Mouse (Mus musculus): ENCODE data around the gene Rdh11. TPM values are rescaled to one million over a fixed set of nuclear protein-coding genes. Genes with fewer than 3 reads are reported as not detected.
"Not testable (repeated sequence)": the region's sequence is repeated elsewhere in the genome, so short reads cannot be mapped to it uniquely, and the experiment has no call there.

Rdh11 gene
- polyA plus RNA-seq, 2 experiments: 23.5 to 27.1 TPM

- no peak for ATAC-seq (ENCODE audit: low FRiP score, low read depth)
- no peaks in the 10 kb centered on the region for H3K4me1 ChIP-seq (ENCODE audit: control insufficient read depth, insufficient read depth, low read length)
- no peak overlapping the region for H3K4me3 ChIP-seq (replicated peaks; ENCODE audit: low read length)
- no peak overlapping the region for H3K27ac ChIP-seq (replicated peaks; ENCODE audit: low read depth, low read length)
- no peaks in the 10 kb centered on the region for H3K36me3 ChIP-seq (ENCODE audit: control insufficient read depth, insufficient read depth, low read length)
- H3K9me3 ChIP-seq (ENCODE audit: control insufficient read depth, low read length): no peaks in the 10 kb centered on the region
- no peak for DNase-seq (ENCODE audit: low spot score)
- H3K4me2 ChIP-seq (replicated peaks; ENCODE audit: low read depth, low read length, severe bottlenecking): no peak overlapping the region
- WGBS: 71% methylated on average over 3 of the region's 3 CpGs
- H3K9ac ChIP-seq (ENCODE audit: low read depth, low read length, severe bottlenecking): no peak overlapping the region
- H3K27me3 ChIP-seq (ENCODE audit: control insufficient read depth, insufficient read depth, low read length): no peaks in the 10 kb centered on the region
- no peak for TF ChIP-seq POLR2A (IDR thresholded peaks at IDR 0.05; ENCODE audit: borderline replicate concordance, extremely low read depth, insufficient read depth, insufficient read length)
Measured at GRCm38 (mm10) chr12:79201882-79202281, 9.8 kb upstream of the Rdh11 start.

GRCm38 (mm10) chr12:79197105-79197504 is 5.0 kb upstream of the Rdh11 start:
- Histone ChIP-seq H3K9ac (ENCODE audit: low read depth, low read length, severe bottlenecking) (no peak overlapping the region), H3K9me3 (ENCODE audit: control insufficient read depth, low read length) (no peaks in the 10 kb centered on the region), H3K27ac (replicated peaks; ENCODE audit: low read depth, low read length) (no peak overlapping the region), H3K4me1 (ENCODE audit: control insufficient read depth, insufficient read depth, low read length) (no peaks in the 10 kb centered on the region), H3K4me3 (replicated peaks; ENCODE audit: low read length) (no peak overlapping the region), H3K27me3 (ENCODE audit: control insufficient read depth, insufficient read depth, low read length) (no peaks in the 10 kb centered on the region), H3K4me2 (replicated peaks; ENCODE audit: low read depth, low read length, severe bottlenecking) (no peak overlapping the region), H3K36me3 (ENCODE audit: control insufficient read depth, insufficient read depth, low read length) (no peaks in the 10 kb centered on the region)
- ATAC-seq (ENCODE audit: low FRiP score, low read depth) (no peak), DNase-seq (ENCODE audit: low spot score) (no peak)
- TF ChIP-seq POLR2A (IDR thresholded peaks at IDR 0.05; ENCODE audit: borderline replicate concordance, extremely low read depth, insufficient read depth, insufficient read length): no peak
- WGBS: 82% methylated on average over 5 of the region's 5 CpGs

- TF ChIP-seq POLR2A (IDR thresholded peaks at IDR 0.05; ENCODE audit: borderline replicate concordance, extremely low read depth, insufficient read depth, insufficient read length): no peak
- 0% methylated on average over 3 of the region's 3 CpGs for WGBS
- Histone ChIP-seq H3K9ac (ENCODE audit: low read depth, low read length, severe bottlenecking) (no peak overlapping the region), H3K27me3 (ENCODE audit: control insufficient read depth, insufficient read depth, low read length) (no peaks in the 10 kb centered on the region), H3K4me1 (ENCODE audit: control insufficient read depth, insufficient read depth, low read length) (peaks cover 6% of the 10 kb centered on the region), H3K27ac (replicated peaks; ENCODE audit: low read depth, low read length) (no peak overlapping the region), H3K4me2 (replicated peaks; ENCODE audit: low read depth, low read length, severe bottlenecking) (no peak overlapping the region), H3K4me3 (replicated peaks; ENCODE audit: low read length) (no peak overlapping the region), H3K36me3 (ENCODE audit: control insufficient read depth, insufficient read depth, low read length) (0 out of 2 replicates have a peak, but pooled peaks cover under 1% of the 10 kb centered on the region), H3K9me3 (ENCODE audit: control insufficient read depth, low read length) (no peaks in the 10 kb centered on the region)
- peak; percentile 69 for DNase-seq (ENCODE audit: low spot score)
- ATAC-seq (ENCODE audit: low FRiP score, low read depth): no peak
Measured at GRCm38 (mm10) chr12:79193441-79193840, 1.3 kb upstream of the Rdh11 start.

GRCm38 (mm10) chr12:79191701-79192100 is 392 bp downstream of the Rdh11 start:
- H3K9ac ChIP-seq (ENCODE audit: low read depth, low read length, severe bottlenecking): peak overlapping the region; percentile 68
- peak overlapping the region; percentile 59 for H3K4me2 ChIP-seq (replicated peaks; ENCODE audit: low read depth, low read length, severe bottlenecking)
- ATAC-seq (ENCODE audit: low FRiP score, low read depth) (peak; percentile 93), DNase-seq (ENCODE audit: low spot score) (peak; percentile 94)
- TF ChIP-seq POLR2A (IDR thresholded peaks at IDR 0.05; ENCODE audit: borderline replicate concordance, extremely low read depth, insufficient read depth, insufficient read length): no peak
- H3K27me3 ChIP-seq (ENCODE audit: control insufficient read depth, insufficient read depth, low read length): no peaks in the 10 kb centered on the region
- H3K36me3 ChIP-seq (ENCODE audit: control insufficient read depth, insufficient read depth, low read length): peaks cover 17% of the 10 kb centered on the region
- peaks cover 6% of the 10 kb centered on the region for H3K4me1 ChIP-seq (ENCODE audit: control insufficient read depth, insufficient read depth, low read length)
- H3K27ac ChIP-seq (replicated peaks; ENCODE audit: low read depth, low read length): peak overlapping the region; percentile 63
- WGBS: 5% methylated on average over 14 of the region's 14 CpGs
- H3K4me3 ChIP-seq (replicated peaks; ENCODE audit: low read length): peak overlapping the region; percentile 65
- no peaks in the 10 kb centered on the region for H3K9me3 ChIP-seq (ENCODE audit: control insufficient read depth, low read length)

- TF ChIP-seq POLR2A (IDR thresholded peaks at IDR 0.05; ENCODE audit: borderline replicate concordance, extremely low read depth, insufficient read depth, insufficient read length): no peak
- peaks cover 23% of the 10 kb centered on the region for H3K36me3 ChIP-seq (ENCODE audit: control insufficient read depth, insufficient read depth, low read length)
- peaks cover 6% of the 10 kb centered on the region for H3K4me1 ChIP-seq (ENCODE audit: control insufficient read depth, insufficient read depth, low read length)
- peak overlapping the region; percentile 59 for H3K4me2 ChIP-seq (replicated peaks; ENCODE audit: low read depth, low read length, severe bottlenecking)
- ATAC-seq (ENCODE audit: low FRiP score, low read depth): peak; percentile 82
- no peaks in the 10 kb centered on the region for H3K27me3 ChIP-seq (ENCODE audit: control insufficient read depth, insufficient read depth, low read length)
- DNase-seq (ENCODE audit: low spot score): peak; percentile 90
- no peaks in the 10 kb centered on the region for H3K9me3 ChIP-seq (ENCODE audit: control insufficient read depth, low read length)
- peak overlapping the region; percentile 63 for H3K27ac ChIP-seq (replicated peaks; ENCODE audit: low read depth, low read length)
- peak overlapping the region; percentile 65 for H3K4me3 ChIP-seq (replicated peaks; ENCODE audit: low read length)
- under 1% methylated on average over 18 of the region's 18 CpGs for WGBS
- H3K9ac ChIP-seq (ENCODE audit: low read depth, low read length, severe bottlenecking): peak overlapping the region; percentile 68
Measured at GRCm38 (mm10) chr12:79190931-79191673, 991 bp downstream of the Rdh11 start.

GRCm38 (mm10) chr12:79185160-79185559 is 6.9 kb downstream of the Rdh11 start:
- peaks cover 64% of the 10 kb centered on the region for H3K36me3 ChIP-seq (ENCODE audit: control insufficient read depth, insufficient read depth, low read length)

More at GRCm38 (mm10) chr12:79185160-79185559, 6.9 kb downstream of the Rdh11 start:
- not testable (repeated sequence) for H3K9ac ChIP-seq (ENCODE audit: low read depth, low read length, severe bottlenecking); H3K4me3 ChIP-seq (replicated peaks; ENCODE audit: low read length); H3K4me1 ChIP-seq (ENCODE audit: control insufficient read depth, insufficient read depth, low read length); ATAC-seq (ENCODE audit: low FRiP score, low read depth); H3K4me2 ChIP-seq (replicated peaks; ENCODE audit: low read depth, low read length, severe bottlenecking); H3K27ac ChIP-seq (replicated peaks; ENCODE audit: low read depth, low read length); DNase-seq (ENCODE audit: low spot score); H3K27me3 ChIP-seq (ENCODE audit: control insufficient read depth, insufficient read depth, low read length); H3K9me3 ChIP-seq (ENCODE audit: control insufficient read depth, low read length)
- WGBS: 94% methylated on average over 5 of the region's 6 CpGs
